Mouse (Mus musculus) mammary gland, adult 2 months (tissue): ENCODE measurements around the gene Sri. TPM values are rescaled to one million over a fixed set of nuclear protein-coding genes. Genes with fewer than 3 reads are reported as not detected.

Source experiments
- polyA plus RNA-seq: library from polyadenylated mRNA; depleted of rRNA; stranded (reverse); fragments of >200 nt; gene quantifications from 2 replicates; pipeline ENCODE4 v1.2.3, GENCODE M21; 2012; ENCODE audit warnings: low replicate concordance; rRNA removed

Sri gene
- 146 and 237 TPM in 2 replicates for polyA plus RNA-seq

GRCm38 (mm10) chr5:8045855-8046254 is at the start of gene Sri:
Gene Sri (plus strand): TSS chr5:8046078.

Other genes starting within 250 kb of the Sri start
- gene Steap4, start 85.6 kb upstream of the Sri start, polyA plus RNA-seq, result 82.5 and 181 TPM in 2 replicates